Mouse (Mus musculus) lung, embryonic 16.5 days (tissue): ENCODE measurements around the gene Ttll11. TPM values are rescaled to one million over a fixed set of nuclear protein-coding genes. Genes with fewer than 3 reads are reported as not detected.

ENCODE experiments used
- ATAC-seq: fragments of 200-750 bp; cut with Nextera tagmentation; 2 replicates; pipeline ENCODE4 v1.8.0; 2017; ENCODE audit warnings: low read depth, mild to moderate bottlenecking, moderate library complexity
- H3K27ac ChIP-seq: fragments of 300-500 bp; sonication (generic); 2 replicates; pipeline ENCODE4 v1.5.1; 2014; ENCODE audit warnings: mild to moderate bottlenecking, control low read depth, low read length
- H3K27me3 ChIP-seq: fragments of 300-500 bp; sonication (generic); 2 replicates; pipeline ENCODE4 v1.6.1; 2014; ENCODE audit warnings: low read depth, low read length, mixed read lengths; ENCODE audit not compliant: control insufficient read depth, insufficient read depth
- H3K36me3 ChIP-seq: fragments of 300-500 bp; sonication (generic); 2 replicates; pipeline ENCODE4 v1.6.1; 2014; ENCODE audit warnings: low read length; ENCODE audit not compliant: control insufficient read depth, insufficient read depth
- H3K4me1 ChIP-seq: fragments of 300-500 bp; sonication (generic); replicated peaks from 2 replicates; pipeline ENCODE4 v1.6.1; 2014; ENCODE audit warnings: low read length, mixed read lengths; ENCODE audit not compliant: control insufficient read depth, insufficient read depth
- H3K4me2 ChIP-seq: fragments of 300-500 bp; sonication (generic); 2 replicates; pipeline ENCODE4 v1.6.1; 2014; ENCODE audit warnings: low read depth, low read length, control low read depth
- H3K4me3 ChIP-seq: fragments of 300-500 bp; sonication (generic); 2 replicates; pipeline ENCODE4 v1.5.1; 2014; ENCODE audit warnings: mild to moderate bottlenecking, low read length, control low read depth
- H3K9ac ChIP-seq: fragments of 300-500 bp; sonication (generic); 2 replicates; pipeline ENCODE4 v1.6.1; 2014; ENCODE audit warnings: low read length, control low read depth
- H3K9me3 ChIP-seq: fragments of 300-500 bp; sonication (generic); 2 replicates; pipeline ENCODE4 v1.6.1; 2016; ENCODE audit warnings: low read length; ENCODE audit not compliant: control insufficient read depth
- WGBS: fragments of 180-500 bp; shearing (Covaris S2); extraction: QIAGEN DNeasy Blood & Tissue Kit; methylation state at CpG from one replicate; pipeline ENCODE4 v1.1.7; 2014; 5-methylcytosine and 5-hydroxymethylcytosine counted together
- polyA plus RNA-seq: library from polyadenylated mRNA; unstranded; fragments of >200 nt; fragmentation: Nextera tagmentation; extraction: Ambion mirVana; gene quantifications from 2 replicates; pipeline ENCODE4 v1.2.1, GENCODE M21; 2015

The Ttll11 gene
- polyA plus RNA-seq, 1 experiment from 2014 or later = 0.55 TPM

DNA sequence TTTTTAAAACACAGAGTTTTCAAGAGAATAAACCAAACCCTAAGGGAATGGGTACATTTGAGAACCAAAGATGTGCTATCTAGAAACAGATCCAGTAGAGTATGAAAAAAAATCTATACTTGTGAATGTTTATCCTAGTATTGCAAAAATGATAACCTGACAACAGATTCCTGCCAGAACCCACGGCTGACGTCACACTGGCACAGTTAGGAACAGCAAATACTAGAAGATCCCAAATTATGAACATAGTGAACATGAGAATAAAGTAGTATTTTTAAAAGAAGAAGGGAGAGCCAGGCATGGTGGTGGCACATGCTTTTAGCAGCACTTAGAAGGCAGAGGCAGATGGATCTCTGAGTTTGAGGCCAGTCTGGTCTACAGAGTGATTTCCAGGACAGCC lies 122.8 kb downstream of the Ttll11 start:
- ATAC-seq = no peak
- H3K9ac ChIP-seq = no peak overlapping the region
- no peaks in the 10 kb centered on the region for H3K9me3 ChIP-seq
- H3K36me3 ChIP-seq = no peaks in the 10 kb centered on the region
- 43% methylated on average over 2 of the region's 2 CpGs for WGBS
- H3K4me3 ChIP-seq = no peak overlapping the region
- H3K27me3 ChIP-seq = no peaks in the 10 kb centered on the region
- no peak overlapping the region for H3K4me2 ChIP-seq
- no peaks in the 10 kb centered on the region for H3K4me1 ChIP-seq
- no peak overlapping the region for H3K27ac ChIP-seq

GRCm38 (mm10) chr2:35854877-35855276 lies 124.8 kb downstream of the Ttll11 start:
- H3K36me3 ChIP-seq = no peaks in the 10 kb centered on the region
- WGBS = 29% methylated on average over 5 of the region's 5 CpGs
- ATAC-seq = no peak
- H3K9ac ChIP-seq = no peak overlapping the region
- no peak overlapping the region for H3K4me2 ChIP-seq
- H3K9me3 ChIP-seq = no peaks in the 10 kb centered on the region
- H3K4me1 ChIP-seq = no peaks in the 10 kb centered on the region
- no peak overlapping the region for H3K4me3 ChIP-seq
- H3K27ac ChIP-seq = no peak overlapping the region
- H3K27me3 ChIP-seq = no peaks in the 10 kb centered on the region

DNA sequence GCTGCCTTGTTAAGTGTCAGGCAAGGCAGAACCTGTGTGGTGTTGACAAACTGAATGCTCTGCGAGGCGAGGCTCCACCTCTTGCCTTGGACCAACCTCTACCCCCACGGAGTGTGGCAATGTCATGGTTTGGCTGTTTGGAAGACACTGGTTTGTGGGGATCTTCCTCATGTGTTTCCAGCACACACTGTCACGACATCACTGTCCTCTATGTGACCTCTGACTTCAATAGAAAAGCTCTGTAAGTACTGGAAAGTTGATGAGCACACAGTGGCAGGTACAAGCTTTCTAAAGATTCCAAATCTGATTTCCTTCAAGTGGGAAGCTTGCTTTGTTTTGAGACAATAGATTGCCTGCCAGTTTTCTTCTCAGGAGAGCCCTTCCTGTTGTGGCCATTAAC lies 126.7 kb downstream of the Ttll11 start:
- 62% methylated on average over 4 of the region's 4 CpGs for WGBS
- no peak overlapping the region for H3K9ac ChIP-seq
- H3K4me3 ChIP-seq = no peak overlapping the region
- no peak overlapping the region for H3K4me2 ChIP-seq
- ATAC-seq = no peak
- no peaks in the 10 kb centered on the region for H3K36me3 ChIP-seq
- H3K9me3 ChIP-seq = no peaks in the 10 kb centered on the region
- H3K4me1 ChIP-seq = no peaks in the 10 kb centered on the region
- no peaks in the 10 kb centered on the region for H3K27me3 ChIP-seq
- H3K27ac ChIP-seq = no peak overlapping the region

DNA sequence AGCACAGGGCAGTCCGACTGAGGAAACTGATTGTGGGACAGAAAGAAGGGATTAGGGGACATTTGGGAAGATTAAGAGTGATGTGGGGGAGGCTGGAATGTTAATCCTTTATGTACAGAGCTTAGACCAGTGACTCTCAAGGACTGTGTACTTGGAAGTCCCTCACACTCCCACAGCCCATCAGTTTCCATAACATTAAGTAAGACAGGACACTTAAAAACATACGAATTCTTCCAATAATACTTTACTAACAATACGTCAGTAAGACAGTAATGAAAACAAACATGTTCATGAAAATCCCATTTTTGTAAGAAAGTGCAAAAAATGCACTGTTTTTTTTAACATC lies 127.6 kb downstream of the Ttll11 start:
- no peaks in the 10 kb centered on the region for H3K9me3 ChIP-seq
- no peak overlapping the region for H3K27ac ChIP-seq
- no peaks in the 10 kb centered on the region for H3K27me3 ChIP-seq
- no peak overlapping the region for H3K9ac ChIP-seq
- H3K4me3 ChIP-seq = no peak overlapping the region
- no peaks in the 10 kb centered on the region for H3K4me1 ChIP-seq
- 33% methylated on average over 3 of the region's 3 CpGs for WGBS
- no peak overlapping the region for H3K4me2 ChIP-seq
- H3K36me3 ChIP-seq = no peaks in the 10 kb centered on the region
- no peak for ATAC-seq

DNA sequence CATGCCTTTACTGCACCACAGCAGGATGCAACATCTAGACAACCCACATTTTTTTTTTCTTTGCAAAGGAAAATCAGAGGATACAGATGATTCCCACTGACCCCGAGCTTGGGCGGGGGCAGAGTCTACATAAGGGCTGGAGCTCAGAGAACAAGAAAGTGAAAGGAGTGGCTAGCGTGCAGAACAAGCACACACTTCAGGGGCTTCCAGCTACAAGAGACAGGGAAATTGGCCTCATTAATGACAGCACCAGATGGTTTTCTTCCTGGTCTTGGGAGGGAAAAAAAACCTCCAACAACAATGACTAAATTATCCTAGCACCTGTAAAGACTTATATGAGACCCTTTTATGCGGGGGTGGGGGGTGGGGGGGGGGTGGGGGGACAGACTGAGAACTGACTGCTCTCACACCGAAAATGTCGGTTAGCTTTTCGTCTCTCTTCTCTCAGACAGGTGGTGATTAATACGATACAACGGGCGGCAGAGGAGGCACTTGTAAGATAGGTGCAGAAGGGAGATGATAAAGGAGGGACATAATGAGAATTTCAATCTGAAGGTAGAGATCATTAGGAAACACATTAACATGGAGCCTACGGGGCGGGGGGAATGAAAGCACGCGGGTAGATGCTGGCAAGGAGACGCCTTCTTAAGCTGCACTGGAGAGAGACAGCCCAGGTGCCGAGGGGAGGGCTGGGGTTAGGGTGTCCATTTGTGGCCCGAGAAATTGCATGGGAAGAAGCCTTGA lies 128.1 kb downstream of the Ttll11 start:
- no peak overlapping the region for H3K4me2 ChIP-seq
- no peak for ATAC-seq
- WGBS = 17% methylated on average over 17 of the region's 17 CpGs

GRCm38 (mm10) chr2:35849632-35850230 lies 130.0 kb downstream of the Ttll11 start:
- H3K27me3 ChIP-seq = no peaks in the 10 kb centered on the region
- no peak overlapping the region for H3K9ac ChIP-seq
- WGBS = 65% methylated on average over 10 of the region's 10 CpGs
- H3K4me3 ChIP-seq = no peak overlapping the region
- no peak for ATAC-seq
- no peaks in the 10 kb centered on the region for H3K36me3 ChIP-seq
- no peaks in the 10 kb centered on the region for H3K4me1 ChIP-seq
- H3K4me2 ChIP-seq = no peak overlapping the region
- H3K27ac ChIP-seq = no peak overlapping the region
- no peaks in the 10 kb centered on the region for H3K9me3 ChIP-seq

More for the DNA sequence above, 128.1 kb downstream of the Ttll11 start:
- Histone ChIP-seq H3K27ac (no peak overlapping the region), H3K9ac (no peak overlapping the region), H3K4me1 (no peaks in the 10 kb centered on the region), H3K36me3 (no peaks in the 10 kb centered on the region), H3K27me3 (no peaks in the 10 kb centered on the region), H3K9me3 (no peaks in the 10 kb centered on the region), H3K4me3 (no peak overlapping the region)

DNA sequence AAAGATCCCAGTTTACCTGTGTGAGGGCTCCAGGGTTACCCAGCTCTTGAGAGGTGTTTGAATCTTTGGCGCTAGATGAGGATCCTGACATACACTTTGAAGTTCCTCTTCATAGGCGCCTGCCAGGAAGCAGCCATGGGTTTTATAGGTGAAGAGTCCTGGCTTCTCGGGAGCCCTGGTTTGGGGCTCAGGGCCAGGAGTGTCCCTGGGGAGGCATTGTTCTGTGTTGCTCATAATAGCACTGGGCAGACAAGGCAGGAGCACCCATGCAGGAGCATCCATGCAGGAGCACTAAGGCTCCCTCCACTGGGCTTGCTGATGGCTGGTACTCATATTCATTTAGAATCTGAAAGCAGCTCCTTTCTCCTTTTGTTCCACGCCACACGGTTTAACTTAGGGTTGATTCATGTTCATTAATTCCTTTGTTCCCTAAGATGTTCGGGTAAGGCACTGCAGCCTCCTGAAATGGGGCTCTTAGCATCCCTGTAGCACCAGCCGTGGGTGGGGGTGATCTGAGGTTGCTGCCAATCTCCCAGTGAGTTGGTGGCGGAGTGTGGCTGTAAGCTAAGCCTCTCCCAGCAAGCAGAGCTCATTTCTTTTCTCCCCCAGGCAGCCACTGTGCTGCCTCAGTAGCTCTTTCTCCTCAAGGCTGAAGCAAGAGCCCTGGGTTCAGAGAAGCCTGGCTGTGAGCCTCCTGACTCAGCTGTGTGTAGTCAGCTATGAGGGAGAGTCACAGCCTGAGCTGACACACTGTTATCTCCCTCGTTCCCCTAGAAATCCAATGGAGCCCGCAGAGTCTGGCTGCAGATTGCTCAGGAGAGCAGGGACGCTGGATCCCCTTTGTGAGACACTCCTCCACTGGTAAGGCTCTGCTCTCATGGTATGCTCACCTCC lies 133.9 kb downstream of the Ttll11 start:
- no peaks in the 10 kb centered on the region for H3K27me3 ChIP-seq
- WGBS = 53% methylated on average over 11 of the region's 11 CpGs
- H3K27ac ChIP-seq = no peak overlapping the region
- H3K36me3 ChIP-seq = no peaks in the 10 kb centered on the region
- no peak overlapping the region for H3K9ac ChIP-seq
- H3K9me3 ChIP-seq = no peaks in the 10 kb centered on the region
- no peak overlapping the region for H3K4me3 ChIP-seq
- H3K4me2 ChIP-seq = no peak overlapping the region
- no peaks in the 10 kb centered on the region for H3K4me1 ChIP-seq
- no peak for ATAC-seq

- Histone ChIP-seq H3K27me3 (no peaks in the 10 kb centered on the region), H3K4me3 (no peak overlapping the region), H3K4me1 (no peaks in the 10 kb centered on the region), H3K27ac (no peak overlapping the region), H3K9me3 (no peaks in the 10 kb centered on the region), H3K9ac (no peak overlapping the region), H3K4me2 (no peak overlapping the region), H3K36me3 (no peaks in the 10 kb centered on the region)
- ATAC-seq = no peak
- whole genome bisulfite sequencing = 29% methylated on average over 13 of the region's 13 CpGs
These were observed 135.6 kb downstream of the Ttll11 start for GRCm38 (mm10) chr2:35843896-35844690.
